Mouse (Mus musculus) CH12.LX (cell line): ENCODE measurements around the gene Ank. TPM values are rescaled to one million over a fixed set of nuclear protein-coding genes. Genes with fewer than 3 reads are reported as not detected.

Source experiments
- DNase-seq: peaks from one replicate; pipeline ENCODE4 v3.0.0-alpha.2; 2013; ENCODE audit errors: extremely low read depth
- H3K27ac ChIP-seq: 2 replicates; pipeline ENCODE4 v1.5.1; 2012; ENCODE audit warnings: low read depth, mild to moderate bottlenecking, control low read depth, moderate library complexity; ENCODE audit not compliant: insufficient read depth
- H3K27me3 ChIP-seq: replicated peaks from 2 replicates; pipeline ENCODE3; 2012; ENCODE audit warnings: inconsistent platforms
- H3K36me3 ChIP-seq, 2 experiments: replicated peaks in 1 of 2; 2 replicates each; pipeline versions ENCODE3 to v1.6.1; 2012; ENCODE audit warnings: inconsistent platforms in 1 of 2, low read length in 1 of 2, mild to moderate bottlenecking in 1 of 2, mixed read lengths in 1 of 2, moderate library complexity in 1 of 2; ENCODE audit not compliant: control insufficient read depth in 1 of 2, insufficient read depth in 1 of 2
- H3K4me1 ChIP-seq, 2 experiments: 2 replicates each; pipeline ENCODE4 v1.6.1; 2012; ENCODE audit warnings: inconsistent platforms in 1 of 2, moderate library complexity in 1 of 2; ENCODE audit not compliant: insufficient read depth in 2 of 2, control insufficient read depth in 1 of 2
- H3K4me2 ChIP-seq: 2 replicates; pipeline ENCODE4 v1.6.1; 2012; ENCODE audit warnings: low read depth, mild to moderate bottlenecking, control low read depth; ENCODE audit not compliant: poor library complexity, insufficient read depth, severe bottlenecking
- H3K4me3 ChIP-seq, 3 experiments: fragments of 150-350 bp in 1 of 3; sonication (generic) in 1 of 3; replicated peaks in 1 of 3; 2 replicates each; pipeline versions ENCODE3 to v1.5.1; 2011 to 2012; ENCODE audit warnings: low read depth in 2 of 3, low read length in 2 of 3, mild to moderate bottlenecking in 2 of 3, moderate library complexity in 2 of 3, control low read depth in 1 of 3, improper control_type of control experiment in 1 of 3, inconsistent platforms in 1 of 3, mixed read lengths in 1 of 3; ENCODE audit not compliant: poor library complexity in 1 of 3
- H3K79me2 ChIP-seq: replicated peaks from 2 replicates; pipeline ENCODE4 v1.6.1; 2012; ENCODE audit warnings: mild to moderate bottlenecking, moderate library complexity; ENCODE audit not compliant: control insufficient read depth, poor library complexity, insufficient read depth, severe bottlenecking; ENCODE audit errors: extremely low read depth
- H3K9ac ChIP-seq: 2 replicates; pipeline ENCODE4 v1.6.1; 2012; ENCODE audit warnings: low read depth, mild to moderate bottlenecking, control low read depth, moderate library complexity; ENCODE audit not compliant: insufficient read depth
- H3K9me3 ChIP-seq: replicated peaks from 2 replicates; pipeline ENCODE3; 2012; ENCODE audit warnings: low read length, inconsistent platforms, mixed read lengths
- BHLHE40 ChIP-seq: IDR thresholded peaks from 2 replicates; pipeline ENCODE4 v1.6.1; 2011; ENCODE audit warnings: mild to moderate bottlenecking, low read depth, low read length, improper control_type of control experiment
- CHD1 ChIP-seq: IDR thresholded peaks from 2 replicates; pipeline ENCODE4 v1.6.1; 2012; ENCODE audit warnings: low read depth, low read length, improper control_type of control experiment, inconsistent platforms
- CHD2 ChIP-seq: IDR thresholded peaks from 2 replicates; pipeline ENCODE4 v1.6.1; 2011; ENCODE audit warnings: low read length, improper control_type of control experiment
- E2F4 ChIP-seq: IDR thresholded peaks from 2 replicates; pipeline ENCODE4 v1.6.1; 2011; ENCODE audit warnings: low read depth, low read length, improper control_type of control experiment; ENCODE audit not compliant: insufficient replicate concordance
- ETS1 ChIP-seq: conservative IDR thresholded peaks from 2 replicates; pipeline ENCODE4 v1.6.1; 2012; ENCODE audit warnings: low read depth, mild to moderate bottlenecking, inconsistent platforms, low read length, improper control_type of control experiment, moderate library complexity
- HCFC1 ChIP-seq: IDR thresholded peaks from 2 replicates; pipeline ENCODE4 v1.6.1; 2012; ENCODE audit warnings: low read depth, mild to moderate bottlenecking, inconsistent platforms, low read length, improper control_type of control experiment
- IRF4 ChIP-seq: IDR thresholded peaks from 2 replicates; pipeline ENCODE4 v1.6.1; 2014; ENCODE audit warnings: low read depth, mild to moderate bottlenecking, inconsistent platforms, low read length, improper control_type of control experiment
- JUND ChIP-seq: conservative IDR thresholded peaks from 2 replicates; pipeline ENCODE4 v1.6.1; 2011; ENCODE audit warnings: low read depth, low read length, improper control_type of control experiment
- MAFK ChIP-seq: IDR thresholded peaks from 2 replicates; pipeline ENCODE4 v1.6.1; 2011; ENCODE audit warnings: low read length, improper control_type of control experiment; ENCODE audit not compliant: insufficient replicate concordance
- MEF2A ChIP-seq: IDR thresholded peaks from 2 replicates; pipeline ENCODE4 v1.6.1; 2014; ENCODE audit warnings: low read depth, mild to moderate bottlenecking, inconsistent platforms, low read length, improper control_type of control experiment, borderline replicate concordance
- MXI1 ChIP-seq: IDR thresholded peaks from 2 replicates; pipeline ENCODE4 v1.6.1; 2011; ENCODE audit warnings: mild to moderate bottlenecking, low read depth, low read length, improper control_type of control experiment
- POLR2A ChIP-seq: IDR thresholded peaks from 2 replicates; pipeline ENCODE4 v1.6.1; 2011; ENCODE audit warnings: low read depth, mild to moderate bottlenecking, improper control_type of control experiment, low read length
- RAD21 ChIP-seq: IDR thresholded peaks from 2 replicates; pipeline ENCODE4 v1.6.1; 2011; ENCODE audit warnings: low read depth, mild to moderate bottlenecking, low read length, improper control_type of control experiment, moderate library complexity
- RCOR1 ChIP-seq: conservative IDR thresholded peaks from 2 replicates; pipeline ENCODE4 v1.6.1; 2012; ENCODE audit warnings: low read depth, mild to moderate bottlenecking, inconsistent platforms, low read length, improper control_type of control experiment
- TBP ChIP-seq: conservative IDR thresholded peaks from 2 replicates; pipeline ENCODE4 v1.6.1; 2011; ENCODE audit warnings: low read depth, low read length, improper control_type of control experiment
- TCF12 ChIP-seq: IDR thresholded peaks from 2 replicates; pipeline ENCODE4 v1.6.1; 2014; ENCODE audit warnings: low read depth, mild to moderate bottlenecking, inconsistent platforms, low read length, improper control_type of control experiment
- UBTF ChIP-seq: IDR thresholded peaks from 2 replicates; pipeline ENCODE4 v1.6.1; 2012; ENCODE audit warnings: low read depth, mild to moderate bottlenecking, inconsistent platforms, low read length, improper control_type of control experiment, moderate library complexity
- USF1 ChIP-seq: IDR thresholded peaks from 2 replicates; pipeline ENCODE4 v1.6.1; 2014; ENCODE audit warnings: low read depth, mild to moderate bottlenecking, inconsistent platforms, low read length, improper control_type of control experiment
- ZKSCAN1 ChIP-seq: IDR thresholded peaks from 2 replicates; pipeline ENCODE4 v1.6.1; 2012; ENCODE audit warnings: low read depth, inconsistent platforms, low read length, improper control_type of control experiment, borderline replicate concordance
- ZNF384 ChIP-seq: IDR thresholded peaks from 2 replicates; pipeline ENCODE4 v1.6.1; 2012; ENCODE audit warnings: low read depth, low read length, improper control_type of control experiment, inconsistent platforms
- dilution Hi-C: fragments of 300-500 bp; cut with MboI; formaldehyde crosslinking; loops from 2 replicates; pipeline ENCODE4 v1.14.3; 2020; ENCODE audit warnings: low sequenced_read_pairs; ENCODE audit not compliant: extremely low pct_unique_long_range_greater_than_20kb, extremely low pct_ligation_motif_present
- in situ Hi-C: fragments of 300-500 bp; cut with MboI; formaldehyde crosslinking; loops from 3 replicates; pipeline ENCODE4 v1.14.3; 2019; ENCODE audit warnings: low sequenced_read_pairs, low pct_ligation_motif_present, low pct_unique_long_range_greater_than_20kb, mixed read lengths
- polyA plus RNA-seq: library from polyadenylated mRNA; unstranded; fragments of >175 nt; gene quantifications from 2 replicates; pipeline ENCODE4 v1.2.1, GENCODE M21; 2012; ENCODE audit warnings: low read depth; ENCODE audit not compliant: insufficient read length
- total RNA-seq, 2 experiments: library from RNA; depleted of rRNA; stranded (reverse); fragments of 300-350 nt in 1 of 2; fragments of >200 nt in 1 of 2; gene quantifications; 2 replicates each; pipeline ENCODE4 v1.2.3; 2012 to 2014

Gene Ank
- total and polyA plus RNA-seq, 3 experiments = 4.6 to 12.4 (median 8.6) TPM

DNA sequence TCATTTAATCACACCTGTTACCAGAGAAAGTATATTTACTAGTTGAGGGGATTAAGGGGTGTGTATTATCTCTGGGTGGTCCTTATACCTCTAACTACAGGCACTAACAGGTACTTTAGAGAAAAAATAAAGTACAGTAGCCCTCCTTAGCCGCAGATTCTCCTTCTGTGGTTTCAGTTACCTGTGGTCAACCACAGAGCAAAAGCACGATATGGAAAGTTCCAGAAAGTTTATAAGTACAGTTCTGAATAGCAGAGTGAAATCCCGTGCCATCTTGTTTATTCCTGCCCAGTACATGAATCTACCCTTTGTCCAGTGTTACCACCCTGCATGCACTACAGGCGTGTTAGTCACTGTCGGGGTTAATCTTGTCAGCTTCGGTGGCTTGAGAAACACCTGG, 112.4 kb downstream of the Ank start (continued):
- peak; percentile 86 for TF ChIP-seq BHLHE40
- TF ChIP-seq JUND = no peak
- no peak for TF ChIP-seq UBTF
- TF ChIP-seq RCOR1 = 0 out of 2 replicates have a peak, but pooled peaks have one; percentile 67
- no peak for TF ChIP-seq ZNF384
- TF ChIP-seq USF1 = no peak
- TF ChIP-seq TBP = no peak
- no peak for TF ChIP-seq POLR2A
- TF ChIP-seq E2F4 = no peak
- no peak for TF ChIP-seq HCFC1
- no peak for TF ChIP-seq MXI1
- TF ChIP-seq CHD1 = no peak
- TF ChIP-seq CHD2 = no peak
- peak; percentile 20; the same call in 1 of the 2 replicates for TF ChIP-seq MEF2A
- TF ChIP-seq TCF12 = peak; percentile 15; the same call in 1 of the 2 replicates
- peak; percentile 72 for TF ChIP-seq MAFK
- peak; percentile 22; the same call in 1 of the 2 replicates for TF ChIP-seq ETS1
- 0 out of 2 replicates have a peak, but pooled peaks have one; percentile 11 for TF ChIP-seq IRF4

DNA sequence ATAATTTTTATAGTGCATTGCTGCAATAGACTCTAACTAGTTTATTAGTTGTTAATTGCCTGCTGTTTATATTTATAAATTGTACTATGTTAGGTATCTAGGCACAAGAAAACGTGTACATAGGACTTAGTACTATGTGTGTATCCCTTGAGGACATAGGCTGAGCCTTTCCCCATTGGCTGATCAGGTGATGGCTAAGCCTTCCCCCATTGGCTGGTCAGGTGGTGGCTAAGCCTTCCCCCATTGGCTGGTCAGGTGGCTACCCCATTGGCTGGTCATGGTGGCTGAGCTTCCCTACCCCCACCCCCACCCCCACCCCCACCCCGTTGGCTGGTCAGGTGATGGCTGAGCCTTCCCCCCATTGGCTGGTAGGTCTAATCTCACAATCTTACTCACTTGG, 113.4 kb downstream of the Ank start:
- Histone ChIP-seq H3K4me1 (peaks cover 9 to 30% of the 10 kb centered on the region in 2 experiments; a peak in 3 of 4 replicates), H3K36me3 (peaks cover 0 to 53% of the 10 kb centered on the region in 2 experiments), H3K27ac (no peak overlapping the region), H3K9me3 (no peaks in the 10 kb centered on the region), H3K4me3 (no peak overlapping the region), H3K9ac (no peak overlapping the region), H3K4me2 (no peak overlapping the region), H3K27me3 (no peaks in the 10 kb centered on the region), H3K79me2 (no peaks in the 10 kb centered on the region)
- in situ Hi-C loops = loop anchor here (5.0 kb wide), 1 partner anchor 253 kb away; no protein-coding TSS in a partner anchor
- TF ChIP-seq USF1 (peak; percentile 14; the same call in 1 of the 2 replicates), E2F4 (no peak)
- DNase-seq = no peak
- dilution Hi-C loops = no loop called here

DNA sequence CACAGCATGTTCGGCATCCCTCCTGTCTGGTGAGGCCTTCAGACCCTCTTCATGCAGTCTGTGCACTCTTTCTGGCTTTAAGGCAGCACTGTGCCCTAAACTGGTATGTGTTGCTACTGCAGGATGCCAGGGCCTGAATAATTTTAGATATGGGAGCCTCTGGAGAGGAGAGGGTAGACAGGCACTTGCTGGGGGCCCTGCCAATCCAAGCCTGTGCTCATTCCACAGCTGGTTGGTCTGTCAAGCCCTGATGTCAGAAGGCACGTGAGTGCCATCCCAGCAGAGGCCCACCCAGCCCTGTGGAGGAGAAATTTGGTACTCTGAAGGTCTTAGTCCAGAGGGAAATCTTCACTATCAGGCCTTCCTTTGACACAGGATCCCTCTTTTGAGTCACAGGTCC, 114.3 kb downstream of the Ank start:
- DNase-seq = no peak
- H3K9me3 ChIP-seq = no peaks in the 10 kb centered on the region
- H3K4me2 ChIP-seq = no peak overlapping the region
- H3K27me3 ChIP-seq = no peaks in the 10 kb centered on the region
- no peak overlapping the region for H3K4me3 ChIP-seq
- dilution Hi-C loops = no loop called here
- H3K36me3 ChIP-seq = peaks cover 0 to 54% of the 10 kb centered on the region in 2 experiments
- H3K9ac ChIP-seq = no peak overlapping the region
- H3K79me2 ChIP-seq = no peaks in the 10 kb centered on the region
- no peak for TF ChIP-seq RAD21
- TF ChIP-seq ZNF384 = no peak
- TF ChIP-seq JUND = no peak
- TF ChIP-seq ZKSCAN1 = no peak
- H3K27ac ChIP-seq = no peak overlapping the region
- in situ Hi-C loops = loop anchor here (5.0 kb wide), 1 partner anchor 253 kb away; no protein-coding TSS in a partner anchor
- H3K4me1 ChIP-seq = peaks cover 9 to 31% of the 10 kb centered on the region in 2 experiments; a peak in 3 of 4 replicates
